Mouse (Mus musculus) thymus, postnatal 4 days (tissue): ENCODE data around the gene Npb.

Experiments used
- DNase-seq: peaks from one replicate; pipeline ENCODE4 v3.0.0; 2021

Gene Npb

GRCm38 (mm10) chr11:120633520-120634343 lies 25.5 kb downstream of the Npb start, which contains the start of gene Mafg:
Mafg (minus strand) TSS chr11:120633600.
- peak; percentile 89 for DNase-seq

DNA sequence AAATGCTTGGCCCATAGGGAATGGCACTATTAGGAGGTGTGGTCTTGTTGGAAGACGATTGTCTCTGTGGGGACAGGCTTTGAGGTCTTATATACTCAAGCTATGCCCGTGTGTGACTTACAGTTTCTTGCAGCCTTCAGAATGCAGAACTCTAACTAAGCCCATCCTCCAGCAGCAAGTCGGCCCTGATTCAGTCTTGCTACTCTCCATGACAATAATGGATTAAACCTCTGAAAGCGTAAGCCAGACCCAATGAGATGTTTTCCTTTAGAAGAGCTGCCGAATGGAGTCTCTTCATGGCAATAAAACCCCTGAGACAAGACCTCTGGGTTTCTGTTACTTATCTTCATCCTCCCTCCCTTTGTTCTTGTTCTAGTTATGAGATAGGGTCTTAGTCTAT lies 26.5 kb downstream of the Npb start:
- DNase-seq: no peak

GRCm38 (mm10) chr11:120641255-120641654 lies 33.0 kb downstream of the Npb start:
- no peak for DNase-seq

DNA sequence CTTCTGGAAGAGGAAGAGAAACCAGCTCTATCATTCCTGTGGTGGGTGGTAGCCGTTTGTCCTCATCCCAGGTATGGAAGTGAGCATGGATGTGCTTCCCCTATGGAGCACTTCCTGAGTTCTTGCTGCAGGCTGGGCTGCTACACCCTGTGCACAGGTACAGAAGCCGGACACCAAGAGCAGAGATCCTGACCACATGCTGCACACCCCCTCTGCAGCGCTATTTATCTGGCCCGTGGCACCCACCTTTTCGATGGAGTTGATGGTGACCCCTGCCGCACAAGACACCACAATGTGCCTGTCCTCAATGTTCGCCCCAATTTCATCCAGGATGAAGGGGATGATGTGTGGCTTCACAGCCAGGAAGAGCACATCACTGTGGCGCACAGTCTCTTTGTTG lies 33.6 kb downstream of the Npb start:
- DNase-seq: no peak

DNA sequence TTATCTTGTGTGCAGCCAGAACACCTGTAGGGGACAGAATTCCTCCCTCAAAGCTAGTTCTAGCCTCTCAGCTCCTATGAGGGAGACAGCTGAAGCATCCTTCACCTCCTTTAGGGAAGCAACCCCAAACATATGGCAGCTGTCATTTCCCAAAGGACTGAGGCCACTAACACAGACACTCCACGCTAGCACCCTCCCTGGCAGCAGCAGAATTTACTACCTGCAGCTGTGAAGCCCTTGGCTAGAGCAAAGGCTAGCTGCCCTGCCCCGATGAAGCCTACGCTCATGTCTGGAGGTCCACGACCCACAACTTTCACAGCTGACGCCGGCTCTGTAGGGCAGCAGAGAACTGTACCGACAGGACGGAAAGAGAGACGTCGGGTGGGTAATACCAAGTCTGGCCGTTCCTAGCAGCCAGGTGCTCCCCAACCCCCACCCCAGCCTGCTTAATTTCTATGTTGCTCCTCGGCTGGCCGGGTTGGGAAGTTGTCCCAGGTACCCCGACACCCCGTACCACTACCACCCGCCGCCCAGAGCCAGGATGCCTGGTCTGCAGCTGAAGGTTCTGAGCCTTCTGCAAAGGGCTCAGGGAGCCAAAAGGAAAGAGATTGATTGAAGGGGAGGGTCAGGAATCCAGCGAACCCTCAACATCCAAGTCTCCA lies 34.8 kb downstream of the Npb start:
- DNase-seq: peak; percentile 57

- peak; percentile 96 for DNase-seq
Observed at GRCm38 (mm10) chr11:120643601-120643987, 35.3 kb downstream of the Npb start, which contains the start of gene Pycr1. Pycr1 (minus strand) TSS chr11:120643769.

DNA sequence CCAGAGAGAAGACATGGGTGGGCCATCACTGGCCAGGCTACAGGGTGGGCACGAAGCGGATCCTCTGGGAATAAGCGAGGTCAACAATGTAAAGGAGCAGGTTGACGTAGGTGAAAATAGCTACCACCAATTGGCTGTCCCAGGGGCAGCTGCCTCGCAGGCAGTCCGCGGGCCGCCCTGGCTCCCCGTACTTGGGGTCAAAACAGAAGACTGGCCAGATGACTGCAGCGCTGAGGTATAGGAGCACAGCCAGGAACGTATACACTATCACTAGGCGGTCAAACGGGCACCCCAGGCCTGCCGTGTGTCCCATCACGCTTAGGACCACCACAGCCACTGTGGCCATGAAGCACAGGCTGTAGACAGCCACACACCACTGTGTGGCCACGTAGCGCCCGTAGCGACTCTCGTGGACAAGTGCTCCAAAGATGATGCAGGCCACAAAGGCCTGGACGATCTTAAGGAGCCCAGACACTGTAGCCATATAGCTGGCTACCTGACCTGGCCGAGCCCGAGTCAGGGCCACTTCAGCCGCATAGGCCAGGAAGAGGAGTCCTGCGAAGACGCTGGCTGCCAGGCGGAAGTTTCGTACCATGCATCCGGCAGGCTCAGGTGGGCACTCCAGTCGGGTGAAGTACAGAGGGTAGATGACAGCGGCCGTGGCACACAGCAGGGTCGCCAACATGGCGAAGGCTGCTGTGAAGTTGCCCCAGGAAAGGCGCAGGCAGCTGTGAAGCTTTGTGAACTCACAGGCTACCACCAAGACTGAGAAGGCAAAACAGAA lies 39.0 kb downstream of the Npb start:
- peak; percentile 32 for DNase-seq

DNA sequence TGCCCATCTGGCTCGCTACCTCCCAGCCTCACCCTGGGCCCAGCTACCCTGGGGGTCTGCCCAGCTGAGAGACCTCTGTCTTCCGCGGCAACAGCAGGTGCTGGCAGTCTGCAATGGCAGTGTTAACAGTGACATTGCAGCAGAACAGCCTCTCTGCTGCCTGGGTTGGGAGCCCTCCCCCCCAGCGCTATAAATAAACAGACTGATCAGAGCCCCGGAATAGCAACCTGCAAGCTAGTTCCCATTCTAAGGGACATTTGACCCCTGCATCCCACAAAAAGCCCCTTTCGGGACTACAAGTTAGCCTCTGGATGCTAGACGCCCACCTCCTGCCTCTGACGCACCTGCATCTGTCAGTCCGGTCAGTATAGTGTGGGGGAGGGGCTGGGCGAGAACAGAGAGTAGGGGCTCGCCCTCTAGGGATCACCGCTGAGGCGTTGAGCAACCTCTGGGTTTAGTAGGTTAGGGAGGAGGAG lies 39.8 kb downstream of the Npb start, which contains the start of gene Myadml2:
Gene Myadml2 (minus strand): TSS at position 158 of the 476 bp plus-strand sequence.
- peak; percentile 67 for DNase-seq

GRCm38 (mm10) chr11:120651872-120652271 lies 43.6 kb downstream of the Npb start:
- DNase-seq: no peak

DNA sequence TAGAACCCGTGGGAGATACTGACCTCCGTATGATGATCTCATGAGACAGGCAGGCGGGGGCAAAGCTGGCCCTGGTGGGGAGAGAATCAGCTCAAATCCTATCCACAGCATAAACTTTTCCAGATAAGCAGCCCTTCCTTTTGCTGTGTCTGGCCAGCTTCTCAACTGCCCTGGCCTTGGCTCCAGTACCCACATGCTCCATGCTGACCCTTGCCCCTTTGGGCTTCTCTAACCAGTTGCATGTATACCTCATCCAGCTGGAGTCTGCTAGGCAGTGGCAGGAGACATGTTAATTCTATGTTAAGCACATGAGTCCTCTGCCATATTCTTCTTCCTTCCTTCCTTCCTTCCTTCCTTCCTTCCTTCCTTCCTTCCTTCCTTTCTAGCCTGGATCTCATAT lies 46.5 kb downstream of the Npb start:
- no peak for DNase-seq

DNA sequence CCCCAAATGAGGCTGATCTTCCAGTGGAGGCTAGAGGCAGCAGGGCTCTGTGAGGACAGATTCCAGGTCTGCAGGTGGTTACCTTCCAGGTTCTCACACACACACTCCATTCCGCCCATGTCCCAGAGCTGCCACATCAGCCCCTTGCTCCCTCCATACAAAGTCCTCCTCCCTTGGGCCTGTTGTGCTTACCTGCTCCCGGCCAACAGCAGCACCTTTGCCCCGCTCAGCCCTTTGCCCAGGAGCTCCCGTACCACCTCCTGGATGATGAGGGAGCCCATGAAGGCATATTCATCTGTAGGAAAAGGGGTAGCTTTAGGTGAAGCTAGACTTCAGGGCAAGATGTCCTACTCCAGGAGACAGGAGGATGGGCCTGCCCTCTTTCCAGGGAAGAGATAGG lies 49.0 kb downstream of the Npb start:
- DNase-seq: no peak
